Mouse (Mus musculus) CH12.LX (cell line): ENCODE measurements around the gene Egln1. TPM values are rescaled to one million over a fixed set of nuclear protein-coding genes. Genes with fewer than 3 reads are reported as not detected.

Source experiments
- DNase-seq: peaks from one replicate; pipeline ENCODE4 v3.0.0-alpha.2; 2013; ENCODE audit errors: extremely low read depth
- H3K27ac ChIP-seq: 2 replicates; pipeline ENCODE4 v1.5.1; 2012; ENCODE audit warnings: low read depth, mild to moderate bottlenecking, control low read depth, moderate library complexity; ENCODE audit not compliant: insufficient read depth
- H3K27me3 ChIP-seq: replicated peaks from 2 replicates; pipeline ENCODE3; 2012; ENCODE audit warnings: inconsistent platforms
- H3K36me3 ChIP-seq, 2 experiments: replicated peaks in 1 of 2; 2 replicates each; pipeline versions ENCODE3 to v1.6.1; 2012; ENCODE audit warnings: inconsistent platforms in 1 of 2, low read length in 1 of 2, mild to moderate bottlenecking in 1 of 2, mixed read lengths in 1 of 2, moderate library complexity in 1 of 2; ENCODE audit not compliant: control insufficient read depth in 1 of 2, insufficient read depth in 1 of 2
- H3K4me1 ChIP-seq, 2 experiments: 2 replicates each; pipeline ENCODE4 v1.6.1; 2012; ENCODE audit warnings: inconsistent platforms in 1 of 2, moderate library complexity in 1 of 2; ENCODE audit not compliant: insufficient read depth in 2 of 2, control insufficient read depth in 1 of 2
- H3K4me2 ChIP-seq: 2 replicates; pipeline ENCODE4 v1.6.1; 2012; ENCODE audit warnings: low read depth, mild to moderate bottlenecking, control low read depth; ENCODE audit not compliant: poor library complexity, insufficient read depth, severe bottlenecking
- H3K4me3 ChIP-seq, 3 experiments: fragments of 150-350 bp in 1 of 3; sonication (generic) in 1 of 3; replicated peaks in 1 of 3; 2 replicates each; pipeline versions ENCODE3 to v1.5.1; 2011 to 2012; ENCODE audit warnings: low read depth in 2 of 3, low read length in 2 of 3, mild to moderate bottlenecking in 2 of 3, moderate library complexity in 2 of 3, control low read depth in 1 of 3, improper control_type of control experiment in 1 of 3, inconsistent platforms in 1 of 3, mixed read lengths in 1 of 3; ENCODE audit not compliant: poor library complexity in 1 of 3
- H3K79me2 ChIP-seq: replicated peaks from 2 replicates; pipeline ENCODE4 v1.6.1; 2012; ENCODE audit warnings: mild to moderate bottlenecking, moderate library complexity; ENCODE audit not compliant: control insufficient read depth, poor library complexity, insufficient read depth, severe bottlenecking; ENCODE audit errors: extremely low read depth
- H3K9ac ChIP-seq: 2 replicates; pipeline ENCODE4 v1.6.1; 2012; ENCODE audit warnings: low read depth, mild to moderate bottlenecking, control low read depth, moderate library complexity; ENCODE audit not compliant: insufficient read depth
- H3K9me3 ChIP-seq: replicated peaks from 2 replicates; pipeline ENCODE3; 2012; ENCODE audit warnings: low read length, inconsistent platforms, mixed read lengths
- CHD1 ChIP-seq: IDR thresholded peaks from 2 replicates; pipeline ENCODE4 v1.6.1; 2012; ENCODE audit warnings: low read depth, low read length, improper control_type of control experiment, inconsistent platforms
- CTCF ChIP-seq, 2 experiments: IDR thresholded peaks in 1 of 2; conservative IDR thresholded peaks in 1 of 2; 2 replicates each; pipeline ENCODE4 v1.5.1; 2011 to 2012; ENCODE audit warnings: low read depth in 2 of 2, low read length in 2 of 2, improper control_type of control experiment in 1 of 2, inconsistent platforms in 1 of 2, mild to moderate bottlenecking in 1 of 2, moderate library complexity in 1 of 2
- E2F4 ChIP-seq: IDR thresholded peaks from 2 replicates; pipeline ENCODE4 v1.6.1; 2011; ENCODE audit warnings: low read depth, low read length, improper control_type of control experiment; ENCODE audit not compliant: insufficient replicate concordance
- ELF1 ChIP-seq: IDR thresholded peaks from 2 replicates; pipeline ENCODE4 v1.6.1; 2014; ENCODE audit warnings: low read depth, mild to moderate bottlenecking, inconsistent platforms, low read length, improper control_type of control experiment
- GABPA ChIP-seq: IDR thresholded peaks from 2 replicates; pipeline ENCODE4 v1.6.1; 2012; ENCODE audit warnings: low read depth, low read length, improper control_type of control experiment, inconsistent platforms; ENCODE audit not compliant: insufficient replicate concordance
- HCFC1 ChIP-seq: IDR thresholded peaks from 2 replicates; pipeline ENCODE4 v1.6.1; 2012; ENCODE audit warnings: low read depth, mild to moderate bottlenecking, inconsistent platforms, low read length, improper control_type of control experiment
- JUND ChIP-seq: conservative IDR thresholded peaks from 2 replicates; pipeline ENCODE4 v1.6.1; 2011; ENCODE audit warnings: low read depth, low read length, improper control_type of control experiment
- MAZ ChIP-seq: IDR thresholded peaks from 2 replicates; pipeline ENCODE4 v1.6.1; 2012; ENCODE audit warnings: low read depth, mild to moderate bottlenecking, inconsistent platforms, low read length, improper control_type of control experiment, moderate library complexity
- MXI1 ChIP-seq: IDR thresholded peaks from 2 replicates; pipeline ENCODE4 v1.6.1; 2011; ENCODE audit warnings: mild to moderate bottlenecking, low read depth, low read length, improper control_type of control experiment
- MYC ChIP-seq: IDR thresholded peaks from 2 replicates; pipeline ENCODE4 v1.6.1; 2011; ENCODE audit warnings: low read depth, mild to moderate bottlenecking, improper control_type of control experiment, low read length
- NELFE ChIP-seq: IDR thresholded peaks from 2 replicates; pipeline ENCODE4 v1.6.1; 2011; ENCODE audit warnings: low read depth, low read length, improper control_type of control experiment
- RCOR1 ChIP-seq: conservative IDR thresholded peaks from 2 replicates; pipeline ENCODE4 v1.6.1; 2012; ENCODE audit warnings: low read depth, mild to moderate bottlenecking, inconsistent platforms, low read length, improper control_type of control experiment
- SIN3A ChIP-seq: IDR thresholded peaks from 2 replicates; pipeline ENCODE4 v1.6.1; 2012; ENCODE audit warnings: low read length, improper control_type of control experiment, inconsistent platforms
- TCF12 ChIP-seq: IDR thresholded peaks from 2 replicates; pipeline ENCODE4 v1.6.1; 2014; ENCODE audit warnings: low read depth, mild to moderate bottlenecking, inconsistent platforms, low read length, improper control_type of control experiment
- USF1 ChIP-seq: IDR thresholded peaks from 2 replicates; pipeline ENCODE4 v1.6.1; 2014; ENCODE audit warnings: low read depth, mild to moderate bottlenecking, inconsistent platforms, low read length, improper control_type of control experiment
- ZC3H11A ChIP-seq: IDR thresholded peaks from 2 replicates; pipeline ENCODE4 v1.6.1; 2012; ENCODE audit warnings: low read depth, mild to moderate bottlenecking, inconsistent platforms, low read length, improper control_type of control experiment
- dilution Hi-C: fragments of 300-500 bp; cut with MboI; formaldehyde crosslinking; loops from 2 replicates; pipeline ENCODE4 v1.14.3; 2020; ENCODE audit warnings: low sequenced_read_pairs; ENCODE audit not compliant: extremely low pct_unique_long_range_greater_than_20kb, extremely low pct_ligation_motif_present
- in situ Hi-C: fragments of 300-500 bp; cut with MboI; formaldehyde crosslinking; loops from 3 replicates; pipeline ENCODE4 v1.14.3; 2019; ENCODE audit warnings: low sequenced_read_pairs, low pct_ligation_motif_present, low pct_unique_long_range_greater_than_20kb, mixed read lengths
- polyA plus RNA-seq: library from polyadenylated mRNA; unstranded; fragments of >175 nt; gene quantifications from 2 replicates; pipeline ENCODE4 v1.2.1, GENCODE M21; 2012; ENCODE audit warnings: low read depth; ENCODE audit not compliant: insufficient read length
- total RNA-seq, 2 experiments: library from RNA; depleted of rRNA; stranded (reverse); fragments of 300-350 nt in 1 of 2; fragments of >200 nt in 1 of 2; gene quantifications; 2 replicates each; pipeline ENCODE4 v1.2.3; 2012 to 2014

Gene Egln1
- total and polyA plus RNA-seq, 3 experiments, result 19.0 to 34.7 (median 31.0) TPM

DNA sequence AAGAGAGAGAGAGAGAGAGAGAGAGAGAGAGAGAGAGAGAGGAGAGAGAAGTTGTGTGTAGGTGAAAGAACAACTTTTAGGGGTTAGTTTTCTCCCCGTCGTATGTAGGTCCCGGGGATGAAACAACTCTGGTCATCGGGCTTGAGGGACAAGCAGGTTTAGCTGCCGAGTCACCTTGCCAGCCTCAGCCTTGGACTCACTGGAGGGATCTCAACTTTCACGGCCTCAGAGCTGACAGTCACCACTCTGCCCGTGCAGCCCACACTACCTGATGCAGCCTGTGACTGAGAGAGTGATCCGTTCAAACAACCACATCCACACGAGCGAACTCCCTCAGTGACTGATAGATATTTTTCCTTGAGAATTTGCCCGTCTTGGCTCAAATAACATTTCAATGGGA, 20.1 kb downstream of the Egln1 start:
- in situ Hi-C loops, result no loop called here

GRCm38 (mm10) chr8:124926351-124926771, 22.8 kb downstream of the Egln1 start:
- H3K27me3 ChIP-seq, result no peaks in the 10 kb centered on the region
- H3K4me2 ChIP-seq, result no peak overlapping the region
- H3K4me3 ChIP-seq, result no peak overlapping the region
- dilution Hi-C loops, result no loop called here
- DNase-seq, result no peak
- H3K9ac ChIP-seq, result no peak overlapping the region
- H3K36me3 ChIP-seq, result peaks cover 0 to 51% of the 10 kb centered on the region in 2 experiments
- TF ChIP-seq NELFE (no peak), CHD1 (no peak), JUND (no peak), CTCF (conservative IDR thresholded peaks at IDR 0.05 in 1 of 2, IDR thresholded peaks at IDR 0.05 in 1 of 2; ENCODE audit: low read depth in 2 of 2, low read length in 2 of 2) (no peak), USF1 (no peak), ELF1 (no peak), TCF12 (no peak), ZC3H11A (no peak), E2F4 (no peak), HCFC1 (no peak), MAZ (no peak), MXI1 (no peak), RCOR1 (no peak), SIN3A (no peak), GABPA (no peak)
- TF ChIP-seq, all 38 proteins: peak for 0
- Histone ChIP-seq H3K79me2 (no peaks in the 10 kb centered on the region), H3K27ac (no peak overlapping the region), H3K9me3 (peaks cover 2% of the 10 kb centered on the region), H3K4me1 (peaks cover 16 to 64% of the 10 kb centered on the region in 2 experiments)
- in situ Hi-C loops, result no loop called here

More for the DNA sequence above, 20.1 kb downstream of the Egln1 start:
- peaks cover 16 to 59% of the 10 kb centered on the region in 2 experiments for H3K4me1 ChIP-seq
- H3K27ac ChIP-seq, result no peak overlapping the region
- DNase-seq, result no peak
- H3K79me2 ChIP-seq, result peaks cover under 1% of the 10 kb centered on the region; the same call in 1 of the 2 replicates
- H3K27me3 ChIP-seq, result no peaks in the 10 kb centered on the region
- TF ChIP-seq SIN3A, result no peak
- no peak for TF ChIP-seq MYC
- no peak for TF ChIP-seq USF1
- no peak overlapping the region for H3K4me3 ChIP-seq
- no peak overlapping the region for H3K9ac ChIP-seq
- peaks cover 2% of the 10 kb centered on the region for H3K9me3 ChIP-seq
- dilution Hi-C loops, result no loop called here
- H3K36me3 ChIP-seq, result peaks cover 0 to 46% of the 10 kb centered on the region in 2 experiments
- no peak overlapping the region for H3K4me2 ChIP-seq
